ENCODE assay signal across 19 mouse cellular contexts in the genomic region with DNA sequence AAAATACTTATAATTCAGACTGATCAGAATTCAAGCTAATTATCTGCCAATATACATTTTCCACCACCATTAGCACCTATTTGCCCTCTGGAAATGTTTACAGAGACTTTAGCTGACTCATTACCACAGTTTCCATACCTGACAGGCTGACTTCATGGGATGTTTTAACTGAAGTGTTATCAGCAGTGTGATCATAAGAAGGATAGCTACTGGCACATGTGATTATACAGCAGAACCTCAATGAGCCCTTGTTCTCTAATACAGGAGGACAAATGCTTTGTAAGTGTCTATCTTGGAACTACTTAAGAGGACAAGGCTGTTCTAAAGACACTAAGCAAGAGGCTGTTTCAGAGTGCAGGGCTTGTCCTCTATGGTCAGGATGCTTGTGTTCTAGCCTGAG. TPM values are rescaled to one million over a fixed set of nuclear protein-coding genes. Genes with fewer than 3 reads are reported as not detected.
A peak's percentile ranks its signal among the peaks of the same experiment; 100 is the strongest.
DNase-seq lines count a peak whose midpoint lies in the region; ATAC-seq and TF ChIP-seq lines count a peak whose summit lies in the region.
"Had no signal": no experiment of that assay in that cellular context is flagged by ENCODE, and none has a peak within 500 bp of the region (broad histone marks: within the 10 kb centered on the region; RNA-seq: fewer than 3 reads in every experiment).

No protein-coding gene starts in this region.

- no peaks in the 10 kb centered on the region for H3K4me1 ChIP-seq in midbrain, embryonic 11.5 days (ENCODE audit: control insufficient read depth, insufficient read depth, low read length)
- H3K4me1 ChIP-seq in midbrain, embryonic 16.5 days (ENCODE audit: control insufficient read depth, insufficient read depth, low read length) = peaks cover 4% of the 10 kb centered on the region; the same call in 1 of the 2 replicates
- peaks cover 2 to 77% of the 10 kb centered on the region in 2 experiments; a peak in 3 of 4 replicates for H3K4me1 ChIP-seq in CH12.LX (ENCODE audit: control insufficient read depth in 1 of 2, insufficient read depth in 2 of 2)
- peaks cover 6% of the 10 kb centered on the region; the same call in 1 of the 2 replicates for H3K4me1 ChIP-seq in kidney, embryonic 16.5 days (ENCODE audit: insufficient read depth, low read length)
- H3K4me1 ChIP-seq: hindbrain, embryonic 15.5 days had no signal

- no peak overlapping the region for H3K4me3 ChIP-seq in midbrain, embryonic 11.5 days (ENCODE audit: low read depth, low read length)
- H3K4me3 ChIP-seq in midbrain, embryonic 16.5 days (ENCODE audit: low read depth, low read length) = no peak overlapping the region
- no peak overlapping the region for H3K4me3 ChIP-seq in CH12.LX (replicated peaks in 1 of 3; ENCODE audit: low read depth in 2 of 3, low read length in 2 of 3, poor library complexity in 1 of 3)
- no peak overlapping the region for H3K4me3 ChIP-seq in kidney, embryonic 16.5 days (ENCODE audit: low read length)
- H3K4me3 ChIP-seq: embryonic facial prominence, embryonic 10.5 days; forebrain, embryonic 13.5 days; heart, embryonic 12.5 days; hindbrain, embryonic 15.5 days had no signal

- no peaks in the 10 kb centered on the region for H3K36me3 ChIP-seq in midbrain, embryonic 11.5 days (ENCODE audit: control insufficient read depth, insufficient read depth, low read length)
- H3K36me3 ChIP-seq in midbrain, embryonic 16.5 days (ENCODE audit: control insufficient read depth, insufficient read depth, low read length) = no peaks in the 10 kb centered on the region
- H3K36me3 ChIP-seq in CH12.LX (replicated peaks in 1 of 2; ENCODE audit: control insufficient read depth in 1 of 2, insufficient read depth in 1 of 2, low read length in 1 of 2) = peaks cover 6 to 59% of the 10 kb centered on the region in 2 experiments
- H3K36me3 ChIP-seq in kidney, embryonic 16.5 days (ENCODE audit: insufficient read depth, low read length) = no peaks in the 10 kb centered on the region
- H3K36me3 ChIP-seq: embryonic facial prominence, embryonic 10.5 days; heart, embryonic 12.5 days; hindbrain, embryonic 15.5 days had no signal

- dilution Hi-C loops in CH12.LX (cut with MboI; ENCODE audit: extremely low pct_ligation_motif_present, extremely low pct_unique_long_range_greater_than_20kb, low sequenced_read_pairs) = no loop called here

- H3K79me2 ChIP-seq in CH12.LX (replicated peaks; ENCODE audit: control insufficient read depth, extremely low read depth, insufficient read depth, poor library complexity, severe bottlenecking) = peaks cover 29% of the 10 kb centered on the region

- in situ Hi-C loops in CH12.LX (cut with MboI; ENCODE audit: low pct_ligation_motif_present, low pct_unique_long_range_greater_than_20kb, low sequenced_read_pairs) = no loop called here

- no peak for TF ChIP-seq RAD21 in CH12.LX (IDR thresholded peaks at IDR 0.05; ENCODE audit: low read depth, low read length)

- no peak for TF ChIP-seq POLR2A in CH12.LX (IDR thresholded peaks at IDR 0.05; ENCODE audit: low read depth, low read length)

- no peak; the same call in 1 of the 2 replicates for TF ChIP-seq EP300 in CH12.LX (IDR thresholded peaks at IDR 0.05; ENCODE audit: low read length)

- no peaks in the 10 kb centered on the region for H3K27me3 ChIP-seq in midbrain, embryonic 11.5 days (ENCODE audit: control insufficient read depth, insufficient read depth, low read length)
- H3K27me3 ChIP-seq in midbrain, embryonic 16.5 days (ENCODE audit: control insufficient read depth, insufficient read depth, low read depth, low read length) = no peaks in the 10 kb centered on the region
- no peaks in the 10 kb centered on the region for H3K27me3 ChIP-seq in CH12.LX (replicated peaks)
- H3K27me3 ChIP-seq in kidney, embryonic 16.5 days (ENCODE audit: insufficient read depth, low read length) = no peaks in the 10 kb centered on the region
- H3K27me3 ChIP-seq: forebrain, embryonic 13.5 days; heart, embryonic 12.5 days; hindbrain, embryonic 15.5 days had no signal

- no peak overlapping the region for H3K4me2 ChIP-seq in midbrain, embryonic 11.5 days
- H3K4me2 ChIP-seq in midbrain, embryonic 16.5 days (ENCODE audit: low read length) = no peak overlapping the region
- H3K4me2 ChIP-seq in CH12.LX (ENCODE audit: insufficient read depth, low read depth, poor library complexity, severe bottlenecking) = no peak overlapping the region
- no peak overlapping the region for H3K4me2 ChIP-seq in kidney, embryonic 16.5 days (replicated peaks; ENCODE audit: low read depth, low read length)
- H3K4me2 ChIP-seq: forebrain, embryonic 13.5 days; heart, embryonic 12.5 days; hindbrain, embryonic 15.5 days had no signal

- peak; percentile 64 for DNase-seq in midbrain, embryonic 11.5 days (ENCODE audit: low spot score, missing footprints)
- no peak for DNase-seq in CH12.LX (ENCODE audit: extremely low read depth)
- DNase-seq in lung, postnatal 36 days = no peak
- DNase-seq in kidney, adult 18-20 months = no peak
- DNase-seq: adrenal gland, postnatal 14 days; cerebellum, adult 18-20 months; cerebellum, adult 9-11 months; cerebellum, postnatal 36 days; forebrain, postnatal 0 days; gastrocnemius, postnatal 14 days; heart, postnatal 36 days had no signal

- no peak overlapping the region for H3K9ac ChIP-seq in midbrain, embryonic 11.5 days (ENCODE audit: low read length)
- no peak overlapping the region for H3K9ac ChIP-seq in midbrain, embryonic 16.5 days (ENCODE audit: low read depth, low read length)
- no peak overlapping the region for H3K9ac ChIP-seq in CH12.LX (ENCODE audit: insufficient read depth, low read depth)
- no peak overlapping the region for H3K9ac ChIP-seq in kidney, embryonic 16.5 days (replicated peaks; ENCODE audit: low read length)
- H3K9ac ChIP-seq: forebrain, embryonic 13.5 days; forebrain, postnatal 0 days; heart, embryonic 12.5 days; hindbrain, embryonic 15.5 days had no signal

- ATAC-seq in midbrain, embryonic 11.5 days (ENCODE audit: low FRiP score) = no peak
- no peak for ATAC-seq in midbrain, embryonic 16.5 days
- ATAC-seq in common myeloid progenitor, adult 5-6 weeks (replicated peaks; ENCODE audit: low read depth, poor library complexity, severe bottlenecking) = 0 out of 2 replicates have a peak, but pooled peaks have one; percentile 22
- no peak for ATAC-seq in kidney, embryonic 16.5 days (ENCODE audit: low FRiP score, low TSS enrichment)
- ATAC-seq: forebrain, embryonic 13.5 days; forebrain, postnatal 0 days; intestine, postnatal 0 days had no signal

- no peak for TF ChIP-seq CTCF in CH12.LX (conservative IDR thresholded peaks at IDR 0.05 in 1 of 2, IDR thresholded peaks at IDR 0.05 in 1 of 2; ENCODE audit: low read depth in 2 of 2, low read length in 2 of 2)

- H3K27ac ChIP-seq in midbrain, embryonic 11.5 days (ENCODE audit: low read depth, low read length) = no peak overlapping the region
- H3K27ac ChIP-seq in midbrain, embryonic 16.5 days (ENCODE audit: low read length) = no peak overlapping the region
- H3K27ac ChIP-seq in CH12.LX (ENCODE audit: insufficient read depth, low read depth) = no peak overlapping the region
- no peak overlapping the region for H3K27ac ChIP-seq in kidney, embryonic 16.5 days (ENCODE audit: low read length)
- H3K27ac ChIP-seq: embryonic facial prominence, embryonic 10.5 days; forebrain, embryonic 13.5 days; hindbrain, embryonic 15.5 days had no signal

- H3K9me3 ChIP-seq in midbrain, embryonic 11.5 days (ENCODE audit: control insufficient read depth, low read length) = no peaks in the 10 kb centered on the region
- no peaks in the 10 kb centered on the region for H3K9me3 ChIP-seq in midbrain, embryonic 16.5 days (replicated peaks; ENCODE audit: control insufficient read depth, low read length, poor library complexity, severe bottlenecking)
- no peaks in the 10 kb centered on the region for H3K9me3 ChIP-seq in CH12.LX (replicated peaks; ENCODE audit: low read length)
- no peaks in the 10 kb centered on the region for H3K9me3 ChIP-seq in kidney, embryonic 16.5 days (ENCODE audit: low read length)
- H3K9me3 ChIP-seq: embryonic facial prominence, embryonic 10.5 days; forebrain, embryonic 13.5 days; heart, embryonic 12.5 days; hindbrain, embryonic 15.5 days had no signal

TF ChIP-seq in CH12.LX, 34 proteins besides CTCF, POLR2A, EP300 and RAD21:
- TF ChIP-seq USF1 (IDR thresholded peaks at IDR 0.05; ENCODE audit: low read depth, low read length) (no peak), CHD2 (IDR thresholded peaks at IDR 0.05; ENCODE audit: low read length) (no peak), ETS1 (conservative IDR thresholded peaks at IDR 0.05; ENCODE audit: low read depth, low read length) (peak; percentile 22; the same call in 1 of the 2 replicates), MAZ (IDR thresholded peaks at IDR 0.05; ENCODE audit: low read depth, low read length) (no peak)
TF ChIP-seq in CH12.LX: peak in this region for 1.

RNA-seq across cellular contexts. Expression of a gene that starts 15.9 kb away (rescaled TPM):
- 6.2 and 6.8 TPM in 2 replicates for polyA plus RNA-seq in midbrain, embryonic 11.5 days (2014; fragmentation: Nextera tagmentation; extraction: Ambion mirVana)
- 7.1 TPM in 2 replicates for polyA plus RNA-seq in midbrain, embryonic 16.5 days (2015; fragmentation: Nextera tagmentation; extraction: Ambion mirVana)
- total RNA-seq in CH12.LX (2012; rRNA removed) (15.3 and 20.9 TPM in 2 replicates), CH12.LX (2014; rRNA removed) (12.6 and 14.8 TPM in 2 replicates)
- polyA plus RNA-seq in CH12.LX (2012; ENCODE audit: insufficient read length, low read depth) = 37.2 and 38.4 TPM in 2 replicates
- total RNA-seq in common myeloid progenitor, adult 5-6 weeks (2017) = 3.1 and 5.3 TPM in 2 replicates
- 3.0 and 3.4 TPM in 2 replicates for polyA plus RNA-seq in kidney, embryonic 16.5 days (2015; fragmentation: Nextera tagmentation; extraction: Ambion mirVana)
